Mouse (Mus musculus): ENCODE results near the gene Sntg2. TPM values are rescaled to one million over a fixed set of nuclear protein-coding genes. Genes with fewer than 3 reads are reported as not detected.

The Sntg2 gene
- polyA plus RNA-seq, 1 experiment: not detected

DNA sequence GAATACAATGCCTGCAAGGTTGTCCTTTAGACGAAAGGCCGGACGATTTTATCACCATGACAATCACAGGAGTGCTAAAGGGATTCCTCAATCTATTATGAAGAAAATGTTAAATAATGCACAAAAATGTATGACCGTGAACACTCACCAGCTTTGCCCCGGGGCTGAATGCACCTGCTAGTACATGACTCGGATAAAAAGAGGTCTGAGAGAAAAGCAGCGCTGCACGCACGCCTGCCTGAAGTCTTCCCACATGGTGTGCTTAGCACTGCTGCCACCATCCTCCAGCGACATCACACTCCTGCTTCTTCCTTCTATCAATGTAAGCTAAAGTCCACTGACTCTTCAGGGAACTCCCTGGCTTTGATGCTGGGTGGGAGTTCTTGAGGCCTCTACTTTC lies 118.6 kb downstream of the Sntg2 start:
- Histone ChIP-seq H3K36me3 (replicated peaks; ENCODE audit: low read length) (no peaks in the 10 kb centered on the region), H3K27me3 (replicated peaks) (no peaks in the 10 kb centered on the region), H3K4me1 (no peaks in the 10 kb centered on the region), H3K9me3 (peaks cover 8% of the 10 kb centered on the region; the same call in 1 of the 2 replicates), H3K4me3 (replicated peaks) (no peak overlapping the region)
- no peak for TF ChIP-seq FLI1 (IDR thresholded peaks at IDR 0.05; ENCODE audit: low read length)

DNA sequence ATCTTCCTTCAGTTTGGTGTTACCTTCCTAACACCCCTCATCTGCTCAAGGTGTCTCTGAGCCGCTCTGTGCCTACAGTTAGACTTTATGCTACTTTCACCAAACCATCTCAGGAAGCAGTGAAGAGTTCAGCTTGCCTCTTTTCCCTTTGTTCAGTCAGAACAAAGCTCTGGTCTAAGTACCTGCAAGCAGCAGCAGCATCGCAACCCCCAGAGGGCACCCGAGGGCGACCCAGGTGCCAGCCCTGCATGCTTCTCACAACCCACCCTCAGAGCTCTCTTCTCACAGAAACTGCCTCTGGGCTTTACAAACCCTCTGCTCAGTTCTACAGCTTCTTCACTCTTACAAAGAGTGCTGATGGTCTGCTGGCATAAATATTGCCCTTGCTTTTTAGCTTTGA lies 120.8 kb downstream of the Sntg2 start:
- no peaks in the 10 kb centered on the region for H3K4me1 ChIP-seq
- no peak for TF ChIP-seq FLI1 (IDR thresholded peaks at IDR 0.05; ENCODE audit: low read length)
- no peak for TF ChIP-seq GATA1 (IDR thresholded peaks at IDR 0.05; ENCODE audit: borderline replicate concordance, low read length)
- H3K36me3 ChIP-seq (replicated peaks; ENCODE audit: low read length): no peaks in the 10 kb centered on the region
- peaks cover 8% of the 10 kb centered on the region; the same call in 1 of the 2 replicates for H3K9me3 ChIP-seq
- H3K27me3 ChIP-seq (replicated peaks): no peaks in the 10 kb centered on the region
- H3K4me3 ChIP-seq (replicated peaks): no peak overlapping the region

GRCm38 (mm10) chr12:30251283-30251829 lies 121.8 kb downstream of the Sntg2 start:
- H3K9me3 ChIP-seq: peaks cover 13% of the 10 kb centered on the region; the same call in 1 of the 2 replicates
- TF ChIP-seq FLI1 (IDR thresholded peaks at IDR 0.05; ENCODE audit: low read length): no peak
- no peak for TF ChIP-seq GATA1 (IDR thresholded peaks at IDR 0.05; ENCODE audit: borderline replicate concordance, low read length)

DNA sequence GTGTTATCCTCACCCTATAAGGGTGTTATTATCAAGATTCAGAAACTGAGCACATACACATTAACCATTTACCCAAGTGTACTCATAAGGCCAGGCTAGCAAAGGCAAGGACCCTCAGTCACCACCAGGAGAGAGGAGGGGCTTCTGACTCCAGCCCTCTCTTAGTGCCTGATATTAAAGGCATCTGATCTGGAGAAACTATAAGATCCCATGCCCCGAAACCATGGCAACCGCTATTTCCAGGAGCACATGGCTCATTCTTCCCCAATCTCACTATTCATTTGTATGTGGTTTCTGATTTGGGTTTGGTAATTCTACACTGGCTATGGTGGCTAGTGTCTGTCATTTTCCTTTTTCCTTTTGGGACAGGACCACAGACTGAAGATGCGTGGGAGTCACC lies 124.1 kb downstream of the Sntg2 start:
- H3K27me3 ChIP-seq (replicated peaks): no peaks in the 10 kb centered on the region
- H3K9me3 ChIP-seq: peaks cover 11% of the 10 kb centered on the region; the same call in 1 of the 2 replicates
- no peaks in the 10 kb centered on the region for H3K36me3 ChIP-seq (replicated peaks; ENCODE audit: low read length)
- H3K4me3 ChIP-seq (replicated peaks): no peak overlapping the region
- TF ChIP-seq GATA1 (IDR thresholded peaks at IDR 0.05; ENCODE audit: borderline replicate concordance, low read length) (no peak), FLI1 (IDR thresholded peaks at IDR 0.05; ENCODE audit: low read length) (no peak)
- no peaks in the 10 kb centered on the region for H3K4me1 ChIP-seq

More at GRCm38 (mm10) chr12:30251283-30251829, 121.8 kb downstream of the Sntg2 start:
- Histone ChIP-seq H3K4me1 (no peaks in the 10 kb centered on the region), H3K36me3 (replicated peaks; ENCODE audit: low read length) (no peaks in the 10 kb centered on the region), H3K4me3 (replicated peaks) (no peak overlapping the region), H3K27me3 (replicated peaks) (no peaks in the 10 kb centered on the region)

DNA sequence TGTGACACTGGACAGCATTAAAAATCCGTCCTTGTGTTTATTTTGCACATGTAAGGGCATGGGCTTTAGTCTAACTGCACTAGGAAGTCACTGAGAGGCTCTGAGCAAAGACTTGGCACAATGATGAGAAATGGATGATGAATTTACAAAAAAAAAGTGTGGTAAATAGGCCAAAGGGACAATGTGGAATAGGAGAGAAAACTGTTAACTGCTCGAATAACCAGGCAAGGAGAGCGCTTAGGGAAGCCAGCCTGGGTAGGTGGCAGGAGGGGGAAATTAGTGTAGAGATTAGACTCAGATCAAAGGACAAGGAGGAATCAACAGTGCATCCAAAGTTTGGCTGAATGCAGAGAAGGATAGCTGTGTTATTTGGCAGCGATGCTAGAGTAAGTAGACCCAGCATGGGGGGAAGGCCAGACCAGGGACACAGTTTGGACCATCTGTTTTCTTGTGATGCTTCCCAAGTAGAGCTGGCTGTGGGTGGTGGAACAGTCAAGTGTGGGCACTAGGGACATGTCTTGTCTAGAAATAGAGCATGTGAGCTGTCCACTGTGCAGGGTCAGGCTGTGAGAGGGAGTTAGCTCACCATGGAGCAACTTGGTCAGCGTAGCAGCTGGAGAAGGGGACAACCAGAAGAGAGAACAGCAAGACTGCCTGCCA lies 126.8 kb downstream of the Sntg2 start:
- Histone ChIP-seq H3K9me3 (peaks cover 11% of the 10 kb centered on the region; the same call in 1 of the 2 replicates), H3K4me1 (no peaks in the 10 kb centered on the region), H3K27me3 (replicated peaks) (no peaks in the 10 kb centered on the region), H3K4me3 (replicated peaks) (no peak overlapping the region), H3K36me3 (replicated peaks; ENCODE audit: low read length) (no peaks in the 10 kb centered on the region)
- TF ChIP-seq GATA1 (IDR thresholded peaks at IDR 0.05; ENCODE audit: borderline replicate concordance, low read length): no peak
- no peak for TF ChIP-seq FLI1 (IDR thresholded peaks at IDR 0.05; ENCODE audit: low read length)

DNA sequence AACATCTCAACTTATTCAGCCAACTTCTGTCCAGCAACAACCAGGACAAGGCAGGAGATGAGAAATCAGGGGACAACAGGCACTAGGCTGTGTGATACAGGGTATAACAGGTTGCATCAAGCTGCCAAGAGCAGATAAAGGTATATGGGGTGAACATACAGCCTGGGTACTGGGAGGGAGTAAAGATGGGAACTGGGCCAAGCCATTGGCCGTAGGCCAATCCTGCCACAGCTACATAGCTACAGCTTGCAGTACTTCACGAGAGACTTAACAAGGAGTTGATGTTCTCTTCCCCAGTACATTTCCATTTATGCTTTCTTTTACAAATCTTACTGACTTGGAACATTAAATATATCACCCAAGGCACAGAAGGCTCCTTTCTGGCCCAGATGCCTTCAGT lies 129.0 kb downstream of the Sntg2 start:
- H3K27me3 ChIP-seq (replicated peaks): no peaks in the 10 kb centered on the region
- H3K36me3 ChIP-seq (replicated peaks; ENCODE audit: low read length): no peaks in the 10 kb centered on the region
- TF ChIP-seq FLI1 (IDR thresholded peaks at IDR 0.05; ENCODE audit: low read length): no peak
- no peak for TF ChIP-seq GATA1 (IDR thresholded peaks at IDR 0.05; ENCODE audit: borderline replicate concordance, low read length)
- H3K9me3 ChIP-seq: peaks cover 5% of the 10 kb centered on the region; the same call in 1 of the 2 replicates
- no peaks in the 10 kb centered on the region for H3K4me1 ChIP-seq
- no peak overlapping the region for H3K4me3 ChIP-seq (replicated peaks)

DNA sequence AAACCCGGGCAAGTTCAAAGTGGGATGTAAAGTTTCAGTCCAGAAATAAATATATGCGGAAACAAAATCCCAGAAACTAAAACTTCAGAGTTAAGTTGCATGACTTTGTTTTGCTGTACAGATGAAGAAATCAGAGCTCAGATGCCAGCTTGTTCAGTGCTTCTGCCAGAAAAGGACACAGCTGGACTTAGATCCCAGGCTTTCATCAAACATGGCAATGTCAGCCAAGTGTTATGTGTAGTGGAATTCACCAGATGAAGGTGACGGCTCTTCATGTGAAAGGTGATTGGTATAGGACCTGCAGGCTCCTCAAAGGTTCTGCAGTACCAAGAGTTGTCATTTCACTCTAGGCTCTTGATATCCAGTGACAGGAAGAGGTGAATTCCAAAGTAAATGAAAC lies 132.3 kb downstream of the Sntg2 start:
- Histone ChIP-seq H3K4me1 (no peaks in the 10 kb centered on the region), H3K27me3 (replicated peaks) (no peaks in the 10 kb centered on the region), H3K4me3 (replicated peaks) (no peak overlapping the region), H3K9me3 (no peaks in the 10 kb centered on the region; the same call in 1 of the 2 replicates), H3K36me3 (replicated peaks; ENCODE audit: low read length) (no peaks in the 10 kb centered on the region)
- TF ChIP-seq GATA1 (IDR thresholded peaks at IDR 0.05; ENCODE audit: borderline replicate concordance, low read length): no peak
- TF ChIP-seq FLI1 (IDR thresholded peaks at IDR 0.05; ENCODE audit: low read length): no peak

DNA sequence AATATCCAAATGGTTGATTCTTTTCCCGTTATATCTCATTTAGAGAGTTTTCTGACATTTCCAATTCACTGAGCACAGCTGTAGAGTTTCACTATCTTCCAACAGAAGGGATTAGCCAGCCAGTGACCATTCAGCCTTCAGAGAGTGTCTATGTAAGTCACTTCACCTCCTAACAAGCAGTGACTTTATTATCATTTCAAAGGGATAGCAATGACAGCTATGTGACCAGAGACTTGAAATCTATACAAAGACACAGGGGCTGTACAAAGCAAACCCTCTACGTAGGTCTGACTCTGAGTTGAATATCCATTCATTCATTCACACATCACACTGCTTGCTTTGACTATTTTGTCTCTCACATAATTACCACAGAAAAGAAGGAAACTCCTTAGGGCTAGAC lies 138.2 kb downstream of the Sntg2 start:
- no peaks in the 10 kb centered on the region for H3K36me3 ChIP-seq (replicated peaks; ENCODE audit: low read length)
- no peaks in the 10 kb centered on the region for H3K27me3 ChIP-seq (replicated peaks)
- H3K4me3 ChIP-seq (replicated peaks): no peak overlapping the region
- H3K9me3 ChIP-seq: peaks cover 7% of the 10 kb centered on the region; the same call in 1 of the 2 replicates
- H3K4me1 ChIP-seq: no peaks in the 10 kb centered on the region
- no peak for TF ChIP-seq FLI1 (IDR thresholded peaks at IDR 0.05; ENCODE audit: low read length)
- no peak for TF ChIP-seq GATA1 (IDR thresholded peaks at IDR 0.05; ENCODE audit: borderline replicate concordance, low read length)

DNA sequence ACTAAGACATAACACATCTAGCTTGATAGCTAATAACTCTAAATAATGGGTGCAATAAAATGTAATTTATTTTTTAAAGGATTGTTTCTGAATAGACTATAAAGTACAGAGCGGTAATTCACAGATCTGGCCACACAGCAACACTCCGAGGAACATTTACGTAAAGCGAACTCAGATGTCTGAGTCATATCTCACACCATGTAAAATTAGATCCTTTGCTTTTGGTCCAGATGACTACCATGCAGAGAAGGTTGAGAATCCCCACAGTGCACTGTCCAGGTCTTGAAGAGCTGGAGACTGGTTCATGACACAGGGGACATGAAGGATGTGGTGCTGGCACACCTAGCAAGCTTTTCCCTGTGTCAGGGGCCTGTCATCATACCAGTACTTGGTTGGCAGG lies 145.2 kb downstream of the Sntg2 start:
- Histone ChIP-seq H3K4me1 (no peaks in the 10 kb centered on the region), H3K36me3 (replicated peaks; ENCODE audit: low read length) (no peaks in the 10 kb centered on the region), H3K9me3 (peaks cover 11% of the 10 kb centered on the region), H3K4me3 (replicated peaks) (no peak overlapping the region), H3K27me3 (replicated peaks) (no peaks in the 10 kb centered on the region)
- TF ChIP-seq FLI1 (IDR thresholded peaks at IDR 0.05; ENCODE audit: low read length) (no peak), GATA1 (IDR thresholded peaks at IDR 0.05; ENCODE audit: borderline replicate concordance, low read length) (no peak)

DNA sequence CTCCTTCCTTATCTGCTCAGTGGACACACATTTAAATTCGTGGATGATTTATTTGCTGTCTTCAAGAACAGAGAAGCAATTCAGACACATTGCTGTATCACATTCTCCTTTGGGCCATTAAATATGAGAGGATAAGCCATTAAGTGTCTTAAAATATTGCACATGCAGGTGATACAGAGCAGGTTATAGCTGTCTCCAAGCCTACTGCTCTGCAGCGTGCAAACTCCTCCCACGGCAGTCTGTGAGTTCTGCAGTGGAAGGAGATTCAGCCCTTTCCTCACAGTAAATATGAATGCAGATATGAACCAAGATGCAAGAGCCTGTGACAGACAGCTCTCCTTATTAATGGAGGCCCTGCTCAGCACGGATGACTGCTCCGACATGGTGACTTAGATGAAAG lies 146.9 kb downstream of the Sntg2 start:
- no peaks in the 10 kb centered on the region for H3K27me3 ChIP-seq (replicated peaks)
- no peaks in the 10 kb centered on the region for H3K4me1 ChIP-seq
- peaks cover 6% of the 10 kb centered on the region for H3K9me3 ChIP-seq
- no peak overlapping the region for H3K4me3 ChIP-seq (replicated peaks)
- TF ChIP-seq FLI1 (IDR thresholded peaks at IDR 0.05; ENCODE audit: low read length) (no peak), GATA1 (IDR thresholded peaks at IDR 0.05; ENCODE audit: borderline replicate concordance, low read length) (no peak)
- no peaks in the 10 kb centered on the region for H3K36me3 ChIP-seq (replicated peaks; ENCODE audit: low read length)

Measured in megakaryocyte, embryonic 14.5 days (primary cell).